ENCODE assay signal across 9 mouse cellular contexts in genomic region chr14:13355569-13356362, GRCm38 (mm10).
DNase-seq lines count a peak whose midpoint lies in the region; ATAC-seq lines count a peak whose summit lies in the region.
"Had no signal": no experiment of that assay in that cellular context is flagged by ENCODE, and none has a peak within 500 bp of the region (broad histone marks: within the 10 kb centered on the region; RNA-seq: fewer than 3 reads in every experiment).

No protein-coding gene starts in this region.

- no peak overlapping the region for H3K27ac ChIP-seq in liver, embryonic 12.5 days
- no peak overlapping the region for H3K27ac ChIP-seq in hindbrain, embryonic 14.5 days
- H3K27ac ChIP-seq: liver, embryonic 15.5 days had no signal

- no peaks in the 10 kb centered on the region for H3K4me1 ChIP-seq in liver, embryonic 12.5 days
- H3K4me1 ChIP-seq in hindbrain, embryonic 14.5 days (replicated peaks; ENCODE audit: control insufficient read depth, insufficient read depth, low read length): no peaks in the 10 kb centered on the region
- H3K4me1 ChIP-seq: liver, embryonic 15.5 days had no signal

- 15% methylated on average over 7 of the region's 7 CpGs for WGBS in liver, embryonic 12.5 days (ENCODE audit: insufficient replicate concordance)
- 6% methylated on average over 7 of the region's 7 CpGs for WGBS in hindbrain, embryonic 14.5 days

- no peaks in the 10 kb centered on the region for H3K36me3 ChIP-seq in liver, embryonic 12.5 days
- no peaks in the 10 kb centered on the region for H3K36me3 ChIP-seq in hindbrain, embryonic 14.5 days (replicated peaks; ENCODE audit: control insufficient read depth, insufficient read depth)
- H3K36me3 ChIP-seq: liver, embryonic 15.5 days had no signal

- ATAC-seq in liver, embryonic 12.5 days: no peak
- ATAC-seq in hindbrain, embryonic 14.5 days (ENCODE audit: low FRiP score): peak; percentile 68; the same call in 1 of the 2 replicates

- H3K9ac ChIP-seq in liver, embryonic 12.5 days: no peak overlapping the region
- no peak overlapping the region for H3K9ac ChIP-seq in hindbrain, embryonic 14.5 days
- H3K9ac ChIP-seq: liver, embryonic 15.5 days had no signal

- no peaks in the 10 kb centered on the region for H3K27me3 ChIP-seq in liver, embryonic 12.5 days (replicated peaks)
- H3K27me3 ChIP-seq in hindbrain, embryonic 14.5 days (ENCODE audit: control insufficient read depth, insufficient read depth, low read length): no peaks in the 10 kb centered on the region
- H3K27me3 ChIP-seq: liver, embryonic 15.5 days had no signal

- H3K4me2 ChIP-seq in liver, embryonic 12.5 days: no peak overlapping the region
- no peak overlapping the region for H3K4me2 ChIP-seq in hindbrain, embryonic 14.5 days (replicated peaks)
- H3K4me2 ChIP-seq: liver, embryonic 15.5 days had no signal

- no peaks in the 10 kb centered on the region for H3K9me3 ChIP-seq in liver, embryonic 12.5 days (replicated peaks)
- no peaks in the 10 kb centered on the region for H3K9me3 ChIP-seq in hindbrain, embryonic 14.5 days (ENCODE audit: control insufficient read depth, low read length)
- H3K9me3 ChIP-seq: liver, embryonic 15.5 days had no signal

- no peak overlapping the region for H3K4me3 ChIP-seq in liver, embryonic 12.5 days
- no peak overlapping the region for H3K4me3 ChIP-seq in hindbrain, embryonic 14.5 days (replicated peaks; ENCODE audit: low read length)
- H3K4me3 ChIP-seq: liver, embryonic 15.5 days had no signal

- peak; percentile 46 for DNase-seq in liver
- peak; percentile 66 for DNase-seq in adrenal gland, postnatal 10 days
- peak; percentile 78 for DNase-seq in embryo, embryonic 11.5 days (ENCODE audit: low read depth, low spot score)
- peak; percentile 93 for DNase-seq in hindbrain, embryonic 14.5 days (ENCODE audit: low spot score)
- peak; percentile 33 to 65 for DNase-seq in layer of hippocampus, adult 8-10 months (ENCODE audit: low spot score in 2 of 2)
- DNase-seq in lung, postnatal 36 days: peak; percentile 79
- peak; percentile 68 to 78 for DNase-seq in right cerebral cortex, postnatal 10 days (ENCODE audit: low spot score in 2 of 2)
